Mouse (Mus musculus): Measurements from ENCODE around the gene Tspan2. TPM values are rescaled to one million over a fixed set of nuclear protein-coding genes. Genes with fewer than 3 reads are reported as not detected.

The Tspan2 gene
- total RNA-seq, 2 experiments from 2014 or later = 47.4 to 51.7 TPM

GRCm38 (mm10) chr3:102752053-102752452 is 17.7 kb downstream of the Tspan2 start:
- intact Hi-C loops (cut with DNase I) = no loop called here
- no peak for DNase-seq (ENCODE audit: extremely low spot score in 1 of 2, low spot score in 2 of 2)

- intact Hi-C loops (cut with DNase I) = no loop called here
- no peak for DNase-seq (ENCODE audit: extremely low spot score in 1 of 2, low spot score in 2 of 2)
Observed at GRCm38 (mm10) chr3:102752457-102752856, 18.1 kb downstream of the Tspan2 start.

- no peak for DNase-seq (ENCODE audit: extremely low spot score in 1 of 2, low spot score in 2 of 2)
- intact Hi-C loops (cut with DNase I) = no loop called here
Observed at GRCm38 (mm10) chr3:102755801-102756200, 21.5 kb downstream of the Tspan2 start.

GRCm38 (mm10) chr3:102757019-102757418 is 22.7 kb downstream of the Tspan2 start:
- no peak for DNase-seq (ENCODE audit: extremely low spot score in 1 of 2, low spot score in 2 of 2)
- intact Hi-C loops (cut with DNase I) = no loop called here

- intact Hi-C loops (cut with DNase I) = no loop called here
Observed at GRCm38 (mm10) chr3:102760236-102760635, 25.9 kb downstream of the Tspan2 start.

GRCm38 (mm10) chr3:102762388-102762787 is 28.1 kb downstream of the Tspan2 start:
- no peak for DNase-seq (ENCODE audit: extremely low spot score in 1 of 2, low spot score in 2 of 2)
- intact Hi-C loops (cut with DNase I) = no loop called here

More at GRCm38 (mm10) chr3:102760236-102760635, 25.9 kb downstream of the Tspan2 start:
- no peak for DNase-seq (ENCODE audit: extremely low spot score in 1 of 2, low spot score in 2 of 2)

- intact Hi-C loops (cut with DNase I) = no loop called here
- peak in 1 of 2 experiments; percentile 31 for DNase-seq (ENCODE audit: extremely low spot score in 1 of 2, low spot score in 2 of 2)
Observed at GRCm38 (mm10) chr3:102763713-102764400, 29.5 kb downstream of the Tspan2 start.

GRCm38 (mm10) chr3:102764850-102765249 is 30.5 kb downstream of the Tspan2 start:
- intact Hi-C loops (cut with DNase I) = no loop called here

GRCm38 (mm10) chr3:102773018-102773417 is 38.7 kb downstream of the Tspan2 start:
- no peak for DNase-seq (ENCODE audit: extremely low spot score in 1 of 2, low spot score in 2 of 2)
- intact Hi-C loops (cut with DNase I) = no loop called here

More at GRCm38 (mm10) chr3:102764850-102765249, 30.5 kb downstream of the Tspan2 start:
- no peak for DNase-seq (ENCODE audit: extremely low spot score in 1 of 2, low spot score in 2 of 2)

- intact Hi-C loops (cut with DNase I) = no loop called here
- no peak for DNase-seq (ENCODE audit: extremely low spot score in 1 of 2, low spot score in 2 of 2)
Observed at GRCm38 (mm10) chr3:102782618-102783017, 48.3 kb downstream of the Tspan2 start, which contains the start of gene Tshb. Gene Tshb, minus strand, starts transcription at chr3:102782718.

GRCm38 (mm10) chr3:102787369-102787768 is 53.0 kb downstream of the Tspan2 start:
- DNase-seq (ENCODE audit: extremely low spot score in 1 of 2, low spot score in 2 of 2) = no peak
- intact Hi-C loops (cut with DNase I) = no loop called here

GRCm38 (mm10) chr3:102803937-102804336 is 69.6 kb downstream of the Tspan2 start:
- intact Hi-C loops (cut with DNase I) = loop anchor here (1.0 to 10.0 kb wide), 3 partner anchors 89 to 719 kb away; partner anchors contain the start of gene Casq2
- peak; percentile 54 to 79 for DNase-seq (ENCODE audit: extremely low spot score in 1 of 2, low spot score in 2 of 2)

GRCm38 (mm10) chr3:102842386-102842785 is 108.1 kb downstream of the Tspan2 start:
- intact Hi-C loops (cut with DNase I) = no loop called here
- no peak for DNase-seq (ENCODE audit: extremely low spot score in 1 of 2, low spot score in 2 of 2)

- intact Hi-C loops (cut with DNase I) = no loop called here
- no peak for DNase-seq (ENCODE audit: extremely low spot score in 1 of 2, low spot score in 2 of 2)
Observed at GRCm38 (mm10) chr3:102848661-102849060, 114.3 kb downstream of the Tspan2 start.

Other genes starting within 250 kb of the Tspan2 start
- not detected for gene Tshb, start 48.2 kb downstream of the Tspan2 start, total RNA-seq (2021)
- not detected for gene Sycp1, start 201.6 kb downstream of the Tspan2 start, total RNA-seq (2021)
- not detected for gene Nr1h5, start 229.6 kb downstream of the Tspan2 start, total RNA-seq (2021)